Mouse (Mus musculus) left cerebral cortex, adult 9 months (tissue): ENCODE data around the gene Stam2.
A peak's percentile ranks its signal among the peaks of the same experiment; 100 is the strongest.

Source experiments
- DNase-seq, 2 experiments: peaks; one replicate each; pipeline ENCODE4 v3.0.0; 2022; ENCODE audit warnings: low spot score in 2 of 2

Stam2 gene

DNA sequence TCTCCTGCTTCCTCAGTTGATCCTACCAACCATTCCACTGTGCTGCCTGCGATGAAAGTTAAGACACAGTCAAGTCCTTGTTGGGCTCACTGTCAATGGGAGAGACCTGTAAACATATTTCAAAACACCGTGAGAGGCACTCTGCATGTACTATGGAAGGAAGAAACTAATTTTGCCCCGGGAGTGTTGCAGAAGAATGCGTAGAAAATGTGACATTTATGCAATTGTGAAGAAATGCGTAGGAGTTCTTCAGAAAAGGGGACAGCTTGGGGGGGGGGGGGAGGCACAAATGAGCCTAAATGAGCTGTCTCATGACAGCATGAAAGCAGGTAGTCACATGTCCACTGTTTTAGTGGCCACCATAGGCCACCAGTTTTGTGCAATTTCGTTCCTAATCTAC is 90.5 kb downstream of the Stam2 start:
- DNase-seq, result no peak

GRCm38 (mm10) chr2:52647255-52647998 is 94.7 kb downstream of the Stam2 start:
- no peak for DNase-seq

- peak; percentile 49 to 66 for DNase-seq
These were observed 98.4 kb downstream of the Stam2 start for GRCm38 (mm10) chr2:52643657-52644056.
